Mouse (Mus musculus): ENCODE data around the gene Abcc5. TPM values are rescaled to one million over a fixed set of nuclear protein-coding genes. Genes with fewer than 3 reads are reported as not detected.

Gene Abcc5
- total RNA-seq, 2 experiments from 2014 or later = 175 to 193 TPM

- DNase-seq (ENCODE audit: low spot score in 2 of 2) = peak in 1 of 2 experiments; percentile 21
Observed at GRCm38 (mm10) chr16:20424719-20425650, 1.2 kb downstream of the Abcc5 start.

- DNase-seq (ENCODE audit: low spot score in 2 of 2) = no peak
Observed at GRCm38 (mm10) chr16:20424226-20424663, 1.9 kb downstream of the Abcc5 start.

GRCm38 (mm10) chr16:20422938-20423730 lies 3.1 kb downstream of the Abcc5 start:
- no peak for DNase-seq (ENCODE audit: low spot score in 2 of 2)

- DNase-seq (ENCODE audit: low spot score in 2 of 2) = no peak
Observed at GRCm38 (mm10) chr16:20418054-20418453, 8.1 kb downstream of the Abcc5 start.

GRCm38 (mm10) chr16:20416262-20416661 lies 9.9 kb downstream of the Abcc5 start:
- no peak for DNase-seq (ENCODE audit: low spot score in 2 of 2)

- DNase-seq (ENCODE audit: low spot score in 2 of 2) = no peak
Observed at GRCm38 (mm10) chr16:20415804-20416203, 10.4 kb downstream of the Abcc5 start.

GRCm38 (mm10) chr16:20415211-20415610 lies 11.0 kb downstream of the Abcc5 start:
- no peak for DNase-seq (ENCODE audit: low spot score in 2 of 2)

- DNase-seq (ENCODE audit: low spot score in 2 of 2) = no peak
Observed at GRCm38 (mm10) chr16:20413870-20414331, 12.3 kb downstream of the Abcc5 start.

GRCm38 (mm10) chr16:20411958-20412570 lies 14.1 kb downstream of the Abcc5 start:
- no peak for DNase-seq (ENCODE audit: low spot score in 2 of 2)

GRCm38 (mm10) chr16:20405335-20405734 lies 20.9 kb downstream of the Abcc5 start:
- no peak for DNase-seq (ENCODE audit: low spot score in 2 of 2)

GRCm38 (mm10) chr16:20403327-20403726 lies 22.9 kb downstream of the Abcc5 start:
- no peak for DNase-seq (ENCODE audit: low spot score in 2 of 2)

GRCm38 (mm10) chr16:20401592-20401991 lies 24.6 kb downstream of the Abcc5 start:
- no peak for DNase-seq (ENCODE audit: low spot score in 2 of 2)

- DNase-seq (ENCODE audit: low spot score in 2 of 2) = peak in 1 of 2 experiments; percentile 24
Observed at GRCm38 (mm10) chr16:20400707-20401591, 25.2 kb downstream of the Abcc5 start.

- no peak for DNase-seq (ENCODE audit: low spot score in 2 of 2)
Observed at GRCm38 (mm10) chr16:20396851-20397250, 29.3 kb downstream of the Abcc5 start.

- no peak for DNase-seq (ENCODE audit: low spot score in 2 of 2)
Observed at GRCm38 (mm10) chr16:20395216-20395907, 30.8 kb downstream of the Abcc5 start.

GRCm38 (mm10) chr16:20391753-20392152 lies 34.4 kb downstream of the Abcc5 start:
- DNase-seq (ENCODE audit: low spot score in 2 of 2) = no peak

GRCm38 (mm10) chr16:20390233-20390632 lies 36.0 kb downstream of the Abcc5 start:
- DNase-seq (ENCODE audit: low spot score in 2 of 2) = no peak

GRCm38 (mm10) chr16:20381031-20381430 lies 45.2 kb downstream of the Abcc5 start:
- DNase-seq (ENCODE audit: low spot score in 2 of 2) = no peak

GRCm38 (mm10) chr16:20375341-20375740 lies 50.9 kb downstream of the Abcc5 start:
- DNase-seq (ENCODE audit: low spot score in 2 of 2) = no peak

- DNase-seq (ENCODE audit: low spot score in 2 of 2) = no peak
Observed at GRCm38 (mm10) chr16:20371731-20372130, 54.5 kb downstream of the Abcc5 start.

Data from layer of hippocampus, postnatal 14 days (tissue).